Mouse (Mus musculus) R1 (cell line): Measurements from ENCODE around the gene Casc4.

Experiments used
- DNase-seq: peaks from one replicate; pipeline ENCODE4 v3.0.0-alpha.2; 2018; ENCODE audit warnings: low read depth, low spot score

The Casc4 gene

DNA sequence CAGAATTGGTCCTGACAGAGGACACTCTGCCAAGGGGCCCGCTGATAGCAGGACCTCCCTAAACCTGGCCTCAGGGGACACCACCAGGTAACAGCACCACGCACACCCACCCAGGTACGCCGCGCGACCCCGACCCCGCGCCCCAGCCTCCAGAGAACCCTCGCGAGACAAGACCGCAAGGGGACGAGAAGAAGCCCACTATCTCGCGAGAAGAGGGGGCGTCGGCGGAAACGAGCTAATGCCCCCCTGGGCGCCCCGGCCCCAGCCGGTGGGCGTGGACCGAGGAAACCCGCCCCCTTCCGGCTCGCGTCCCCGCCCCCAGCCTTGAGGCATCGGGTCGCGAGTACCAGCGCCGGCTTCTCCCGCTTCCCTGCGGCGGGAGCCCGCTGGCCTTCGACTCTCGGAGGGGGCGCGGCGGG lies at the start of gene Casc4:
Casc4 (plus strand) TSS at position 339 of the 419 bp plus-strand sequence.
- DNase-seq: peak; percentile 97

GRCm38 (mm10) chr2:121821787-121822186 lies 45.0 kb upstream of the Casc4 start:
- peak; percentile 49 for DNase-seq

DNA sequence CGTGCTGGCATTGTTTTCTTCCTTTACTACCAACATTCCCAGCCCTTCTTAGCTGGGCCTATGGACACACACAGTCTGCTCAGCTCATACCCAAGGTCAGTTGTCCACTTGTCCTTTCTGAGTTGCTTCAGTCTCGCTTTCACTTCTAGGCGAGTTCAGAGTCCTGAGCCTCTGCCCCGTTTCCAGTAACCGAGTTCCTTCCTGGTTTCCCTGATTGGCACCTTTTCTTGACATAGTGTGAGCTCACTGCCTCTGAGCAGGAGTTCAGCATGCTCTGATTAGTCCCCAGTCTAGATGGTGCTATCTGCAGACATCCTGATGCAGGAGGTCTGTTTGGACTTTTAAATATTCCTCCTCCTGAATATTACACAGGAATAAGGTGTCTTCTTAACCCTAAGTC lies 42.1 kb upstream of the Casc4 start:
- no peak for DNase-seq

- DNase-seq: peak; percentile 41
These were observed 40.6 kb upstream of the Casc4 start for GRCm38 (mm10) chr2:121826189-121826588.

GRCm38 (mm10) chr2:121828411-121828810 lies 38.4 kb upstream of the Casc4 start:
- no peak for DNase-seq

- peak; percentile 83 for DNase-seq
These were observed 34.3 kb upstream of the Casc4 start for GRCm38 (mm10) chr2:121832484-121832894.

DNA sequence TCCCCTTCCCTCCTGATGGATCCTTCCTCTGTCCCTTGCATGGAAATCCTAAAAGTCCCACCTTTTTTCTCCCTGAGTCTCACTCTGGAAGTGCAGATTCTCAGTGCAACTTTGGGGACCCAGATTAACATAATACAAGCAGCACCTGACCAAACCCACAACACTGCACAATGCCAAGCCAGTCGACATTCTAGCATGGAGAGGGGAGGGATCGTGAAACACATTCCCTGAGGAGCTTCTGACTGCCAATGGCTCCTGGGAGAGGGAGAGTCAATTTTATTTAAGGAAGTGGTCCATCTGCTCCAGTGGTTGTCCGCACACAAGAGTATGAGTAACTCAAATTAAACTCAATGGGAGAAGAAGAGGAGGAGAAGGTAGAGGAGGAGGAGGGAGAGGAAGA lies 31.8 kb upstream of the Casc4 start:
- peak; percentile 72 for DNase-seq

GRCm38 (mm10) chr2:121841453-121841852 lies 25.3 kb upstream of the Casc4 start:
- DNase-seq: no peak

- DNase-seq: no peak
These were observed 24.5 kb upstream of the Casc4 start for GRCm38 (mm10) chr2:121842249-121842648.

DNA sequence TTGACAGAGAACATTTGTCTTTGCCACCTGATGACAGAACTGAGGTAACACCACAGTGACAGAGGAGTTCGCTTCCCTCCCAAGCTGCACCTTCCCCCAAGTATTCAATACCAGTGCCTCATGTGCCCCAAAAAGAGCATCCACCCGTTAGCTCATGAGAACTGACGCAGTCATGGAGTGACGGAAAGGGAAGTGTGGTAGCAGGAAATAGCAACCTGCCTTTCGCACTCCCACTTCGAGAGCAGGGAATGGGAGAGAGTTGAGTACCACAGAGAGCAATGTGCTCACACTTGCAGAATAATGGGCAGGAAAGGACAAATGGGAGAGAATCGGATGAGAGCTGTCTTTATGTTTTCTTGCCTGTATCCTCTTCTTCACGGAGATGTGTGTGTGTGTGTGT lies 20.7 kb upstream of the Casc4 start:
- no peak for DNase-seq

DNA sequence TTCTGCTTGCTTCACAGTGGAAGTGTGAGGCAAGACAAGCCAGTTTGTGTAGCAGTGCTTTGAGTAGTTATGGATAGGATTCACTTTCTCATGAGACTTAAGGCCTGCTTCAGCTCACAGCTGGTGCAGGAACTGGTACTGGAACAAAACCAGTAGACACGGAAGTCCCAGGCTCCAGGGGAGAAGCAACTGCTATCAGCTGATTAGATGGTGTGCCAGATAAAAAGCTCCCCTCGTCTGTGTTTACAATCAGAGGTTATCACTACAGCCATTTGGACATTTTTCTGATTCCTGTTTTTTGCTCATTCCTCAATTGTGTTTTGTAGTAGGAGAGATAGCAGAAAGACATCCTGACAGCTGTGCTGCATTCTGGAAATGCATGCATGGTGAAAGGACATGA lies 14.7 kb upstream of the Casc4 start:
- DNase-seq: no peak

DNA sequence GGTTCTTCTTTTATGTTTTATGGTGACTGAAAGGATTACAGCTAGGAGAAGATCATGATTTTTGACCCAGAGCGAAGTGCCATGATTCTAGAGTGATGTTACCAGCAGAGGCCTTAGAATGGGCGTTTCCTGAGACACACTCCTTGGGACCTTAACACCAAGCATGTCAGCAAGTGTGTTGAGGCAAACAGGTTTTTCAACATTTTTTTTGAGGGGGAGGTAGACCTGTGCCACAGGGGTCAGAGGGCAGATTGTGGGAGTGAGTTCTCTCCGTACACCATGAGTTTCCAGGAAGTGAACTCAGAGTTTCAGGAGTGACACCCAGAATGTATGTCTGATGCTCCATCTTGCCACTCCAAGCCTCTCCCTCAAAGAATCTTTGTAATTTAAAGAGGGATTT lies 12.8 kb upstream of the Casc4 start:
- DNase-seq: no peak

DNA sequence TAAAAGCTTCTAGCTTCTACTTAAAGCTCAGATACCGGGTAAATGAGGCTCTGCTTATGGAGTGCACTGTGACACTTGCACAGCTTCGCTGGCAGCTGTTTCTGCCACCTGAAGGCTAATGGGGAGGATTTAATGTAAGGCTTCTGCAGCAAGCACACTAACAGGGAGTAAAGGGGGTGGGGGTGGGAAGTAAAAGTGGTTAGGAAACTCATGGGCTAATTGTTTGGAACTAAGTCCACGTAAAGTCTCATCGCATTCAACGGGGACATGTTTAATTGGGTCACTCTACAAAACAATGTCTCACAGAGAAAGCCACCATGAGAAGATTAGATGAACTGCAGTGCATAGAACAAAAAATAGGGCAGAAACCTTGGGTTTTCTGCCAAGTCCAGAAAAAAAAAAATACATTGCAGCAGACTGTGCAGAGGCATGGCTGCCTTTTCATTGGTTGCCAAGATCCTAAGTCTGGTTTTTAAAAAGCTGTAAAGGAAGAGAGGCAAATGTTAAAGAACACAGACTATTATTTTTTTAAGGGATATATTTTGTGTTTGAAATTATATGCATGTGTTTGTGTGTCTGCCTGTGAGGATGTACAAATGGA lies 7.3 kb upstream of the Casc4 start:
- no peak for DNase-seq

DNA sequence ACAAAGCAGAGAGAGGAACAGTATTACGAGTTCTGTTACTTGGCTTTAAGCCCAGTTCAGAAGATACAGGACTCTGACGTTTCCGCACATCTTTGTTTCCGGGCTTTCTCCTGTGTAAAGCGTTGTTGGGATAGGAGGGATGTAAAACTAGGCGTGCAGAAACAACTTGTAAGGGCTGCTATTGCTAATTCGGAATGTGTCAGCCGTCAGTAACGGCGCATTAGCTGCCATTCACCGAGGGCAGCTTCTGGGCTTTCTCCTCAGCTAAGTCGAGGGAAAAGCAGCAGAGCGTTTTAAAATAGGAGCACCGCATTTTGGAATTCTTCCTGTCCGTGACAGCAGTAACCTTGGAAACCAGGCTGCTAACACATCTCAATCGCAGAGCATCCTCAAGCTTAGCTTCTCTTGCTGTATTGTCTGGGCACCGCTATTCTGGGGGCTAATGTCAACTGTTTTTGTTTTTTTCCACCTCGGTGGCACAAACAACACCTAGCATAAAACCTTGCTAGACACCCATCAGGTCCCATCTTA lies 634 bp upstream of the Casc4 start:
- DNase-seq: no peak

GRCm38 (mm10) chr2:121867051-121867928 lies 520 bp downstream of the Casc4 start:
- no peak for DNase-seq

DNA sequence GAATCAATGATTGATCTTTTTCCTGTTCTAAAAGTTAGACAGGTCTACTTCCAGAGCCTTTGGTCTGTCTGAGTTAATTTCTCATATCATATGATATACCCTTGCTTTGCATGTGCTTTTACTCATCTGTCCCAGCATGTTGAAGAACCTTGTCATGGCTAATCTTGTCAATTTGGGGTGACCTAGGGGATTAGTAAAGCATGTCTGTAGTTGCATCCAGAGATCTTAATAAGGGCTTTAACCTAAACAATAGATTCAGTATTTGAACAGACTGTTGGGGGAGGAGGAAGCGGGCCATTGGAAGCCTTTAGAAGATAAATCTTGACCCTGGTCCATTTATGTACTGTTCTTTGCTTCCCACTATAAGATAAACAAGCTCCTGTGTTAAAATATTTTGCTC lies 12.7 kb downstream of the Casc4 start:
- DNase-seq: no peak

DNA sequence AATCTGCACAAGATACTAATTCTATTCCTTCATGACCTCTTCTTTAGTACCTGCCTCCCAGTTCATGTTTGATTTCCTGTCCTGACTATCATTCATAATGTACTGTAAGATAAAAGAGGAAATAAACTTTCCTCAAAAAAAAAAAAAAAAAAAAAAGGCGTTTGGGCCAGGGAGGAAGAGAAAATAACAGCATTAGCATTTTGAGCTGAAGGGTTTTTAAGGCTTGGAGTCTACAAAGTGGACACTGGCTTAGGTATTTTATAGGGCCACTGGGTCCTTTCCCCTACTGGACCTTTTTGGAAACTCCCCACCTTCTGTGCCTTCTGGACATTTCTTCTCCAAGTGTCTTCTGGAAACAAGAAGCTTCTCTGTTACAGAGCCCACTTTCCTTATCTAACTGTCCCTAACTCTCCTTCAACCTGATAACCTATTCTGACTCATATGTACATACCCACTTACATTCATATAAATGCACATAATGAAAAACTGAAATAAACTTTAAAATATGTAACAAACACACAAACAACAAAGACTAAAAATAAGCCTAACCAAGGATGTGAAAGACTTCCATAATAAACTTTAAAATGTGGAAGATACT lies 18.8 kb downstream of the Casc4 start:
- DNase-seq: no peak

GRCm38 (mm10) chr2:121886406-121886805 lies 19.6 kb downstream of the Casc4 start:
- DNase-seq: no peak

GRCm38 (mm10) chr2:121888720-121889497 lies 22.1 kb downstream of the Casc4 start:
- DNase-seq: no peak

GRCm38 (mm10) chr2:121895261-121895660 lies 28.5 kb downstream of the Casc4 start:
- peak; percentile 99 for DNase-seq

DNA sequence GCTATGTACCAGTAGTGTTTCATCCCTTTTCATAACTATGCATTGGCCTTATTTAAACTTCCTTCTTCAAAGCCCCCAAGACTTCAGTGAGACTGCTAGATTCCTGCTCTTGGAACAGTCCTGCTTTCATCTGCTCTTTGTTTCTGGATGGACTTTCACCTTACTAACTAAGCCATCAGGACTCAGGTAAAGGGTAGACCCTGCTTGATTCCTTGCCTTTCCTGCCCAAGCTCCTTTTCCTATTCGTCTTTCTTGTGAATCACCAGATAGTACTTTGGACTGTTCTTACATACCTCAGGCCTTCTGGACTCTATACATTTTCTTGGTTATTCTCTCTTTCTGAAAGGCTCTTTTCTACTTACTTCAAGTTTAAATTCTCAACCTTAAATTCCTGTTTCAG lies 30.1 kb downstream of the Casc4 start:
- no peak for DNase-seq

DNA sequence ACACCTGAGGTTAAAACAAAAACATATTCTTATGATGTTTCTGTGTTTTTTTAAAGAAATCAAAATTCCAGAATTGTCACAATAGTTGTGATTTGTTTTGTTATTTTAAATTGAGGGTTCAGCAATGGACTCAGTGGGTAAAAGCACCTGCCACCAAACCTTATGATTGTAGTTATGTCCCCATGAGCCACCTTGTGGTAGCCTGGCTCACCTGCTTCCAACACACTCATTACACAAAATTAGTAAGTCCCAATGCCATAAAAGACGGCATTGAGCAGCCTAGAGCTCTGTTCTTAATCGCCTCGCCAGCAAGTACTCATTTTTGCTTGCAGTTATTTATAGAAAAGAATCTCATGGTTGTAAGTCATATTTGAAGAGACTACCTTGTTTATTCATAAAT lies 43.2 kb downstream of the Casc4 start:
- peak; percentile 46 for DNase-seq
